Mouse (Mus musculus): Measurements from ENCODE around the gene Plcd3. TPM values are rescaled to one million over a fixed set of nuclear protein-coding genes. Genes with fewer than 3 reads are reported as not detected.

Plcd3 gene
- total and polyA plus RNA-seq, 3 experiments: 2.0 to 2.6 TPM; not detected in 1

GRCm38 (mm10) chr11:103049611-103050010 lies 51.8 kb downstream of the Plcd3 start:
- H3K4me3 ChIP-seq (ENCODE audit: control insufficient read depth in 1 of 2, insufficient read depth in 1 of 2, low read depth in 2 of 2, low read length in 2 of 2): no peak overlapping the region
- TF ChIP-seq POLR2AphosphoS2 (IDR thresholded peaks at IDR 0.05; ENCODE audit: low read length) (no peak), E2F4 (IDR thresholded peaks at IDR 0.05; ENCODE audit: borderline replicate concordance, low read depth, low read length) (no peak), ZMIZ1 (IDR thresholded peaks at IDR 0.05; ENCODE audit: low read depth, low read length) (no peak), TBP (IDR thresholded peaks at IDR 0.05; ENCODE audit: low read depth, low read length) (no peak), POLR2A (IDR thresholded peaks at IDR 0.05; ENCODE audit: control insufficient read depth in 1 of 2, insufficient read depth in 1 of 2, low read depth in 1 of 2, low read length in 2 of 2, poor library complexity in 1 of 2) (no peak), CHD2 (IDR thresholded peaks at IDR 0.05; ENCODE audit: low read length) (no peak), MAZ (IDR thresholded peaks at IDR 0.05; ENCODE audit: low read depth, low read length) (no peak), UBTF (IDR thresholded peaks at IDR 0.05; ENCODE audit: borderline replicate concordance, insufficient read depth, low read depth, low read length) (no peak), CHD1 (IDR thresholded peaks at IDR 0.05; ENCODE audit: low read depth, low read length) (no peak), TAL1 (IDR thresholded peaks at IDR 0.05; ENCODE audit: low read length) (no peak), JUND (IDR thresholded peaks at IDR 0.05; ENCODE audit: low read depth, low read length) (no peak), ZNF384 (IDR thresholded peaks at IDR 0.05; ENCODE audit: low read depth, low read length) (no peak), MXI1 (IDR thresholded peaks at IDR 0.05; ENCODE audit: low read depth, low read length) (no peak), POLR2AphosphoS5 (IDR thresholded peaks at IDR 0.05; ENCODE audit: borderline replicate concordance, low read depth, low read length) (no peak)
- H3K27ac ChIP-seq (ENCODE audit: control insufficient read depth, low read depth, low read length): no peak overlapping the region
- H3K36me3 ChIP-seq (ENCODE audit: control insufficient read depth in 1 of 2, insufficient read depth in 2 of 2, low read length in 2 of 2): peaks cover 0 to 32% of the 10 kb centered on the region in 2 experiments; a peak in 2 of 4 replicates
- H3K79me2 ChIP-seq (ENCODE audit: control insufficient read depth, insufficient read depth, low read length, poor library complexity): peaks cover 4% of the 10 kb centered on the region; the same call in 1 of the 2 replicates
- no peak overlapping the region for H3K9ac ChIP-seq (ENCODE audit: control insufficient read depth, low read depth, low read length, poor library complexity, severe bottlenecking)
- no peaks in the 10 kb centered on the region for H3K27me3 ChIP-seq (ENCODE audit: control insufficient read depth in 1 of 2, insufficient read depth in 2 of 2, low read length in 2 of 2)
- H3K9me3 ChIP-seq (replicated peaks; ENCODE audit: insufficient read depth, low read length): no peaks in the 10 kb centered on the region
- no peak for DNase-seq (ENCODE audit: low read depth, low spot score)
- H3K4me1 ChIP-seq (ENCODE audit: control insufficient read depth in 1 of 2, insufficient read depth in 2 of 2, low read length in 2 of 2): no peaks in the 10 kb centered on the region

DNA sequence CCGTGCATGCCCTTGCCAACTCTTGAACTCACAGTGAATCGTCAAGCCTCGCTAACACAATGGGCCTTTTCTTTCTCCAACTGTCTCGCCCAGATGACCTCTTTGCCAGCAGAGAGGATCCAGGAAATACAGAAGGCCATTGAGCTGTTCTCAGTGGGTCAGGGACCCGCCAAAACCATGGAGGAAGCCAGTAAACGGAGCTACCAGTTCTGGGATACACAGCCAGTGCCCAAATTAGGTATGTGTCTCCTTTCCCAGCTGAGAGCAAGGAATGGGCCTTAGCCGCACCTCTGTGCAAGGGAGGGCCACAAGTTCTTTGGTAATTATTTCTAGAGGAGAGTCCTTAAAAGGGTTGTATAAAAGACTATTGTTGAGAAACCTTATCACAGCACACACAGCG lies 55.2 kb downstream of the Plcd3 start:
- H3K27ac ChIP-seq (ENCODE audit: control insufficient read depth, low read depth, low read length): no peak overlapping the region
- DNase-seq (ENCODE audit: low read depth, low spot score): no peak
- H3K4me3 ChIP-seq (ENCODE audit: control insufficient read depth in 1 of 2, insufficient read depth in 1 of 2, low read depth in 2 of 2, low read length in 2 of 2): no peak overlapping the region
- no peaks in the 10 kb centered on the region for H3K27me3 ChIP-seq (ENCODE audit: control insufficient read depth in 1 of 2, insufficient read depth in 2 of 2, low read length in 2 of 2)
- no peak overlapping the region for H3K9ac ChIP-seq (ENCODE audit: control insufficient read depth, low read depth, low read length, poor library complexity, severe bottlenecking)
- no peaks in the 10 kb centered on the region for H3K9me3 ChIP-seq (replicated peaks; ENCODE audit: insufficient read depth, low read length)
- TF ChIP-seq TAL1 (IDR thresholded peaks at IDR 0.05; ENCODE audit: low read length): no peak
- TF ChIP-seq MXI1 (IDR thresholded peaks at IDR 0.05; ENCODE audit: low read depth, low read length): no peak
- TF ChIP-seq CHD1 (IDR thresholded peaks at IDR 0.05; ENCODE audit: low read depth, low read length): no peak
- TF ChIP-seq USF2 (IDR thresholded peaks at IDR 0.05; ENCODE audit: borderline replicate concordance in 1 of 2, insufficient read depth in 1 of 2, low read depth in 1 of 2, low read length in 2 of 2): no peak
- no peak for TF ChIP-seq MYB (IDR thresholded peaks at IDR 0.05; ENCODE audit: low read depth, low read length)
- no peak for TF ChIP-seq ELF1 (IDR thresholded peaks at IDR 0.05; ENCODE audit: low read depth, low read length)
- no peak for TF ChIP-seq RCOR1 (IDR thresholded peaks at IDR 0.05; ENCODE audit: low read depth, low read length)
- no peak for TF ChIP-seq ZKSCAN1 (IDR thresholded peaks at IDR 0.05; ENCODE audit: low read depth, low read length)
- TF ChIP-seq POLR2A (IDR thresholded peaks at IDR 0.05; ENCODE audit: control insufficient read depth in 1 of 2, insufficient read depth in 1 of 2, low read depth in 1 of 2, low read length in 2 of 2, poor library complexity in 1 of 2): no peak
- TF ChIP-seq BHLHE40 (IDR thresholded peaks at IDR 0.05; ENCODE audit: borderline replicate concordance, low read depth, low read length): no peak
- no peak for TF ChIP-seq MAX (IDR thresholded peaks at IDR 0.05; ENCODE audit: low read length)
- TF ChIP-seq MAZ (IDR thresholded peaks at IDR 0.05; ENCODE audit: low read depth, low read length): no peak
- no peak for TF ChIP-seq RAD21 (IDR thresholded peaks at IDR 0.05; ENCODE audit: low read depth, low read length)
- no peak for TF ChIP-seq SIN3A (IDR thresholded peaks at IDR 0.05; ENCODE audit: low read length)
- no peak for TF ChIP-seq E2F4 (IDR thresholded peaks at IDR 0.05; ENCODE audit: borderline replicate concordance, low read depth, low read length)
- H3K79me2 ChIP-seq (ENCODE audit: control insufficient read depth, insufficient read depth, low read length, poor library complexity): peaks cover 13% of the 10 kb centered on the region
- H3K4me1 ChIP-seq (ENCODE audit: control insufficient read depth in 1 of 2, insufficient read depth in 2 of 2, low read length in 2 of 2): no peaks in the 10 kb centered on the region
- peaks cover 0 to 37% of the 10 kb centered on the region in 2 experiments; a peak in 2 of 4 replicates for H3K36me3 ChIP-seq (ENCODE audit: control insufficient read depth in 1 of 2, insufficient read depth in 2 of 2, low read length in 2 of 2)
